Mouse (Mus musculus): ENCODE measurements around the gene Rpl10. TPM values are rescaled to one million over a fixed set of nuclear protein-coding genes. Genes with fewer than 3 reads are reported as not detected.

Gene Rpl10
- total and polyA plus RNA-seq, 3 experiments, result 200 to 593 (median 274) TPM

- Histone ChIP-seq H3K4me1 (ENCODE audit: control insufficient read depth, insufficient read depth, low read length) (peaks cover 3% of the 10 kb centered on the region), H3K36me3 (ENCODE audit: control insufficient read depth, insufficient read depth, low read length) (no peaks in the 10 kb centered on the region), H3K79me2 (replicated peaks; ENCODE audit: control insufficient read depth, insufficient read depth, low read length) (no peaks in the 10 kb centered on the region), H3K4me3 (peak overlapping the region; percentile 49), H3K9ac (ENCODE audit: low read depth, low read length) (peak overlapping the region; percentile 78; the same call in 1 of the 2 replicates), H3K27me3 (ENCODE audit: control insufficient read depth, insufficient read depth, low read length) (no peaks in the 10 kb centered on the region), H3K27ac (peak overlapping the region; percentile 58)
- DNase-seq, result peak; percentile 68 to 73
- intact Hi-C loops (cut with DNase I), result loop anchor here (1.0 to 10.0 kb wide), 8 partner anchors 34 to 226 kb away; partner anchors contain the start of genes Atp6ap1, Dnase1l1, Fam3a and G6pdx
- 6% methylated on average over 3 of the region's 3 CpGs for WGBS
- TF ChIP-seq POLR2A (IDR thresholded peaks at IDR 0.05; ENCODE audit: insufficient read depth, low read depth, low read length) (no peak), CTCF (IDR thresholded peaks at IDR 0.05) (peak; percentile 77), EP300 (IDR thresholded peaks at IDR 0.05; ENCODE audit: insufficient read depth, low read depth, low read length) (0 out of 2 replicates have a peak, but pooled peaks have one; percentile 20)
These were observed 22.0 kb upstream of the Rpl10 start for GRCm38 (mm10) chrX:74248651-74249050.

- peak within 1 kb of the TSS; percentile 49 for H3K4me3 ChIP-seq
- peak; percentile 76 to 82 for DNase-seq
- H3K27ac ChIP-seq, result peak within 1 kb of the TSS; percentile 58
- intact Hi-C loops (cut with DNase I), result loop anchor here (1.0 to 10.0 kb wide), 8 partner anchors 33 to 227 kb away; partner anchors contain the start of genes Atp6ap1, Dnase1l1, Fam3a and G6pdx
- peak within 1 kb of the TSS; percentile 78 for H3K9ac ChIP-seq (ENCODE audit: low read depth, low read length)
- no peaks in the 10 kb centered on the region for H3K79me2 ChIP-seq (replicated peaks; ENCODE audit: control insufficient read depth, insufficient read depth, low read length)
- no peaks in the 10 kb centered on the region for H3K36me3 ChIP-seq (ENCODE audit: control insufficient read depth, insufficient read depth, low read length)
- TF ChIP-seq CTCF (IDR thresholded peaks at IDR 0.05), result peak; percentile 67
- no peak for TF ChIP-seq EP300 (IDR thresholded peaks at IDR 0.05; ENCODE audit: insufficient read depth, low read depth, low read length)
- peak; percentile 65 for TF ChIP-seq POLR2A (IDR thresholded peaks at IDR 0.05; ENCODE audit: insufficient read depth, low read depth, low read length)
- peaks cover 3% of the 10 kb centered on the region for H3K4me1 ChIP-seq (ENCODE audit: control insufficient read depth, insufficient read depth, low read length)
- H3K27me3 ChIP-seq (ENCODE audit: control insufficient read depth, insufficient read depth, low read length), result no peaks in the 10 kb centered on the region
- 14% methylated on average over 38 of the region's 38 CpGs for WGBS
These were observed 21.0 kb upstream of the Rpl10 start, which contains the start of gene Flna for GRCm38 (mm10) chrX:74249615-74250014. Flna (minus strand) TSS chrX:74249820.

- WGBS, result 24% methylated on average over 39 of the region's 39 CpGs
- H3K4me1 ChIP-seq (ENCODE audit: control insufficient read depth, insufficient read depth, low read length), result peaks cover 4% of the 10 kb centered on the region; the same call in 1 of the 2 replicates
- peak within 1 kb of the TSS; percentile 64 for H3K4me3 ChIP-seq
- intact Hi-C loops (cut with DNase I), result no loop called here
- 0 out of 2 replicates have a peak, but pooled peaks have one; percentile 33 for TF ChIP-seq EP300 (IDR thresholded peaks at IDR 0.05; ENCODE audit: insufficient read depth, low read depth, low read length)
- TF ChIP-seq CTCF (IDR thresholded peaks at IDR 0.05), result no peak
- TF ChIP-seq POLR2A (IDR thresholded peaks at IDR 0.05; ENCODE audit: insufficient read depth, low read depth, low read length), result peak; percentile 84
- peak; percentile 86 to 94 for DNase-seq
- peak within 1 kb of the TSS; percentile 91 for H3K9ac ChIP-seq (ENCODE audit: low read depth, low read length)
- peak within 1 kb of the TSS; percentile 85 for H3K27ac ChIP-seq
- H3K79me2 ChIP-seq (replicated peaks; ENCODE audit: control insufficient read depth, insufficient read depth, low read length), result no peaks in the 10 kb centered on the region
- H3K27me3 ChIP-seq (ENCODE audit: control insufficient read depth, insufficient read depth, low read length), result no peaks in the 10 kb centered on the region
- H3K36me3 ChIP-seq (ENCODE audit: control insufficient read depth, insufficient read depth, low read length), result no peaks in the 10 kb centered on the region
These were observed 16.3 kb upstream of the Rpl10 start, which contains the start of gene Emd for GRCm38 (mm10) chrX:74254153-74254887. Emd (plus strand) TSS chrX:74254687.

GRCm38 (mm10) chrX:74254888-74255565 lies 15.6 kb upstream of the Rpl10 start:
- DNase-seq, result no peak
- Histone ChIP-seq H3K9ac (ENCODE audit: low read depth, low read length) (peak overlapping the region; percentile 91), H3K4me1 (ENCODE audit: control insufficient read depth, insufficient read depth, low read length) (peaks cover 4% of the 10 kb centered on the region; the same call in 1 of the 2 replicates), H3K36me3 (ENCODE audit: control insufficient read depth, insufficient read depth, low read length) (no peaks in the 10 kb centered on the region), H3K79me2 (replicated peaks; ENCODE audit: control insufficient read depth, insufficient read depth, low read length) (no peaks in the 10 kb centered on the region), H3K4me3 (peak overlapping the region; percentile 64), H3K27ac (peak overlapping the region; percentile 85), H3K27me3 (ENCODE audit: control insufficient read depth, insufficient read depth, low read length) (no peaks in the 10 kb centered on the region)
- intact Hi-C loops (cut with DNase I), result no loop called here
- 23% methylated on average over 31 of the region's 31 CpGs for WGBS
- TF ChIP-seq EP300 (IDR thresholded peaks at IDR 0.05; ENCODE audit: insufficient read depth, low read depth, low read length) (no peak), CTCF (IDR thresholded peaks at IDR 0.05) (no peak), POLR2A (IDR thresholded peaks at IDR 0.05; ENCODE audit: insufficient read depth, low read depth, low read length) (no peak)

GRCm38 (mm10) chrX:74257746-74258145 lies 12.9 kb upstream of the Rpl10 start:
- 86% methylated on average over 3 of the region's 3 CpGs for WGBS
- Histone ChIP-seq H3K27ac (no peak overlapping the region), H3K4me1 (ENCODE audit: control insufficient read depth, insufficient read depth, low read length) (peaks cover 4% of the 10 kb centered on the region; the same call in 1 of the 2 replicates), H3K4me3 (no peak overlapping the region), H3K27me3 (ENCODE audit: control insufficient read depth, insufficient read depth, low read length) (no peaks in the 10 kb centered on the region), H3K9ac (ENCODE audit: low read depth, low read length) (no peak overlapping the region), H3K36me3 (ENCODE audit: control insufficient read depth, insufficient read depth, low read length) (no peaks in the 10 kb centered on the region), H3K79me2 (replicated peaks; ENCODE audit: control insufficient read depth, insufficient read depth, low read length) (no peaks in the 10 kb centered on the region)
- no peak for TF ChIP-seq CTCF (IDR thresholded peaks at IDR 0.05)
- no peak for TF ChIP-seq EP300 (IDR thresholded peaks at IDR 0.05; ENCODE audit: insufficient read depth, low read depth, low read length)
- no peak for TF ChIP-seq POLR2A (IDR thresholded peaks at IDR 0.05; ENCODE audit: insufficient read depth, low read depth, low read length)
- intact Hi-C loops (cut with DNase I), result no loop called here
- no peak for DNase-seq

Measured in heart, adult 2 months (tissue).